ENCODE assay signal across 27 mouse cellular contexts in genomic region chr7:132940569-132940968, GRCm38 (mm10).
"Had no signal": no experiment of that assay in that cellular context is flagged by ENCODE, and none has a peak within 500 bp of the region (broad histone marks: within the 10 kb centered on the region; RNA-seq: fewer than 3 reads in every experiment).

No protein-coding gene starts in this region.

- H3K27ac ChIP-seq: forebrain, embryonic 15.5 days; heart, embryonic 10.5 days; hindbrain, embryonic 10.5 days; hindbrain, embryonic 12.5 days; hindbrain, embryonic 14.5 days; intestine, embryonic 15.5 days; kidney, embryonic 15.5 days; kidney, postnatal 0 days; limb, embryonic 13.5 days; limb, embryonic 15.5 days had no signal

- H3K36me3 ChIP-seq: forebrain, embryonic 15.5 days; heart, embryonic 10.5 days; heart, embryonic 12.5 days; hindbrain, embryonic 10.5 days; hindbrain, embryonic 12.5 days; intestine, embryonic 15.5 days; kidney, embryonic 15.5 days; limb, embryonic 13.5 days; limb, embryonic 15.5 days had no signal

- H3K4me1 ChIP-seq: heart, embryonic 10.5 days; hindbrain, embryonic 10.5 days; hindbrain, embryonic 12.5 days; intestine, embryonic 15.5 days; limb, embryonic 15.5 days had no signal

- H3K9ac ChIP-seq: forebrain, embryonic 15.5 days; forebrain, postnatal 0 days; heart, embryonic 12.5 days; hindbrain, embryonic 12.5 days; hindbrain, embryonic 14.5 days; intestine, embryonic 15.5 days; kidney, embryonic 15.5 days; limb, embryonic 13.5 days; limb, embryonic 15.5 days had no signal

- DNase-seq: forebrain, postnatal 0 days; gastrocnemius, postnatal 10 days; gastrocnemius, postnatal 25 days; heart, adult 18-20 months; heart, postnatal 10 days; heart, postnatal 4 days; kidney, adult 18-20 months; kidney, adult 9 months; kidney, postnatal 14 days; kidney, postnatal 36 days; layer of hippocampus, adult 9-11 months; layer of hippocampus, postnatal 36 days; left cerebral cortex, postnatal 4 days had no signal

- H3K4me3 ChIP-seq: forebrain, embryonic 15.5 days; heart, embryonic 10.5 days; heart, embryonic 12.5 days; hindbrain, embryonic 10.5 days; hindbrain, embryonic 12.5 days; intestine, embryonic 15.5 days; kidney, embryonic 15.5 days; limb, embryonic 13.5 days; limb, embryonic 15.5 days had no signal

- H3K9me3 ChIP-seq: forebrain, embryonic 15.5 days; heart, embryonic 10.5 days; heart, embryonic 12.5 days; hindbrain, embryonic 10.5 days; hindbrain, embryonic 12.5 days; intestine, embryonic 15.5 days; kidney, embryonic 15.5 days; limb, embryonic 13.5 days; limb, embryonic 15.5 days had no signal

- ATAC-seq: forebrain, embryonic 15.5 days; forebrain, postnatal 0 days; hindbrain, embryonic 16.5 days; inflammation-experienced regulatory T-cells, adult 6 months; intestine, embryonic 15.5 days; intestine, postnatal 0 days had no signal

- H3K4me2 ChIP-seq: forebrain, embryonic 15.5 days; heart, embryonic 12.5 days; hindbrain, embryonic 12.5 days; hindbrain, embryonic 14.5 days; intestine, embryonic 15.5 days; kidney, embryonic 15.5 days; limb, embryonic 13.5 days; limb, embryonic 15.5 days had no signal

- H3K27me3 ChIP-seq: forebrain, embryonic 15.5 days; heart, embryonic 12.5 days; hindbrain, embryonic 12.5 days; intestine, embryonic 15.5 days; kidney, embryonic 15.5 days; limb, embryonic 13.5 days; limb, embryonic 15.5 days had no signal
